Mouse (Mus musculus): ENCODE measurements around the gene Isg20l2. TPM values are rescaled to one million over a fixed set of nuclear protein-coding genes. Genes with fewer than 3 reads are reported as not detected.

Gene Isg20l2
- total and polyA plus RNA-seq, 2 experiments, result 6.8 to 7.2 TPM

DNA sequence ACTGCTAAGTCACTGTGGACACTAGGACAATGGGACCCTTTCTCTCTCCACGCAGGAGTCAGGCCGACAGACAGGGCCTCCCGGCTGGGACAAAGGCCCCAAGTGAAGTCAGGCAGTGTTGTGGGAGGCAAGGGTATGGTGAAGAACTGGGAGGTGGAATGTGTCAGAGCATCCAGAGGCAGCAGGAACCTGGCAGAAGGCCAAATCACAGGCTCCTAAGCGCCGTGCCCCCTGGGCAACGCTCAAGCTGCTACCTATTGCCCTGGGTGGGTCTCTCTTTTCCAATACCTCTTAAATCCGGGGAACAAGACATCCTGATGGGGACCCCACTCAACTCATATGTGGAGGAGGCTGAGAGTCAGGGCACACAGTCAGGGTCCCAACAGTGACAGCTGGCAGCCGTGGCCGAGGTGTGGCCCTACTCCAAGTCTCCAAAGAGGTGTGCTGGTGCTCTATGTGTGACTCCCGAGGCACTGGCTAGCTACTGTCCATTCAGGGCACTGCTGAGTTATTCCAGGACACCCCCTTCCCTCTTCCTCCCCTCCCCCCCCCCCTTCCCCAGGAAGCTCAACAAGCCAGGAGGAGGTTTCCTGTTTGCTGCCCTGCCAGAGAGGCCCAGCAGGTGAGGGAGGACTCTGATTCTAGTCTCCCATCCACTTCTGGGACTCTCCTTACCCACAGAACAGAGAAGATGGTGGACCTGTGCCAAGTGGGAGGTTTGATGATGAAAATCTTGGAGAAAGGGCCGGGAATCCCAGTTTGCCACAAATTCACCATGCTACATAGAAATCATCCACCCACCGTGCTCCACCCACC, 55.6 kb downstream of the Isg20l2 start:
- DNase-seq (ENCODE audit: extremely low read depth, low read depth, low spot score), result no peak
- peaks cover 6% of the 10 kb centered on the region; the same call in 1 of the 2 replicates for H3K27me3 ChIP-seq (ENCODE audit: control insufficient read depth, insufficient read depth, low read length)
- WGBS, result 50% methylated on average over 12 of the region's 12 CpGs
- H3K36me3 ChIP-seq (ENCODE audit: control insufficient read depth, insufficient read depth, low read length), result no peaks in the 10 kb centered on the region
- H3K27ac ChIP-seq (replicated peaks; ENCODE audit: insufficient read depth, low read depth, low read length), result peak overlapping the region; percentile 28; the same call in 1 of the 2 replicates
- H3K4me1 ChIP-seq (ENCODE audit: control insufficient read depth, insufficient read depth, low read length), result peaks cover 12% of the 10 kb centered on the region; the same call in 1 of the 2 replicates
- TF ChIP-seq CTCF (IDR thresholded peaks at IDR 0.05; ENCODE audit: low read depth, low read length) (no peak), POLR2A (IDR thresholded peaks at IDR 0.05; ENCODE audit: extremely low read depth, insufficient read depth, low read length) (no peak)
- no peaks in the 10 kb centered on the region for H3K79me2 ChIP-seq (ENCODE audit: control insufficient read depth, insufficient read depth, low read length)
- no peak overlapping the region for H3K4me3 ChIP-seq (ENCODE audit: insufficient read depth, low read depth, low read length)
- no peak overlapping the region for H3K9ac ChIP-seq (ENCODE audit: low read depth, low read length)

DNA sequence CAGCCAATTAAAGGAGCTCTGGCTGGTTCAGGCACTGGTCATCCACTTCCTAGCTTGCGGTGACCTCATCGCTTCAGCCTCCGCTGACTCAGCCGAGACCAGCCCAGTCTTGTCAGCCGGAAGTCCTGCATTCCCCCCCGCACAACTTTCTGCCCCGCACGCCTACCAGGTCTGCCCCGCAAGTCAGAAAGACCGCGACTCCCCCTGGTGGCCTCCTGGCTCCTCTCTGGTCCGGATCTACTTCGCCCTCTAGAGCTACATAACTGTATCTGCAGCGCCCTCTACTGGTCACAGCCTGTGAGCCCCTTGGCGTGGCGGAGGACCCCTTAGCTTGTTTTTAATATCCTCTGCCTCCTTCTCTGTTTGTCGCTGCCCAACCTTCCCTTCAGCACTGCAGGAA, 56.8 kb downstream of the Isg20l2 start:
- H3K4me1 ChIP-seq (ENCODE audit: control insufficient read depth, insufficient read depth, low read length), result peaks cover 7% of the 10 kb centered on the region; the same call in 1 of the 2 replicates
- TF ChIP-seq CTCF (IDR thresholded peaks at IDR 0.05; ENCODE audit: low read depth, low read length) (peak; percentile 96), POLR2A (IDR thresholded peaks at IDR 0.05; ENCODE audit: extremely low read depth, insufficient read depth, low read length) (no peak)
- WGBS, result under 1% methylated on average over 17 of the region's 17 CpGs

DNA sequence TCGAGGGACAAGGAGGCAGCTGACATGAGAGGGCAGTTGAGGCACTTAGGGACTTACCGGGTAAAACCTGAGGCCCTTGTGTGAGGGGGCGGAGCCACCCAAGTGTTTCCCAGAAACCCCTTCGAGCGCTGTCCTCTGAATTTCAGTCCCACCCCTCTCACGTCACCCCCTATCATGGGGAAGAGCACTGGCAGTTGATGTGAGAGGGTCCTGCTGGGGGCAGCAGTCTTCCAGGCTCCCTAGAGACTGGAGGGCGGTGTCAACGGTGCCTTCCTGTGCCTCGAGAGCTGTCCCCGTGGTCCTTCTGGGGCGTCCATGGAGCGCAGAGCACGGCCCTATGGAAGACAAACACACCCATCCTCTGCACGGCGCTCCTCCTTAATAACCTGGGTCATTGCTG, 57.5 kb downstream of the Isg20l2 start:
- Histone ChIP-seq H3K36me3 (ENCODE audit: control insufficient read depth, insufficient read depth, low read length) (no peaks in the 10 kb centered on the region), H3K4me1 (ENCODE audit: control insufficient read depth, insufficient read depth, low read length) (peaks cover 7% of the 10 kb centered on the region; the same call in 1 of the 2 replicates), H3K27me3 (ENCODE audit: control insufficient read depth, insufficient read depth, low read length) (peaks cover 6% of the 10 kb centered on the region; the same call in 1 of the 2 replicates), H3K27ac (replicated peaks; ENCODE audit: insufficient read depth, low read depth, low read length) (no peak overlapping the region), H3K4me3 (ENCODE audit: insufficient read depth, low read depth, low read length) (peak overlapping the region; percentile 8; the same call in 1 of the 2 replicates), H3K79me2 (ENCODE audit: control insufficient read depth, insufficient read depth, low read length) (no peaks in the 10 kb centered on the region), H3K9ac (ENCODE audit: low read depth, low read length) (no peak overlapping the region)
- WGBS, result 4% methylated on average over 15 of the region's 15 CpGs
- TF ChIP-seq POLR2A (IDR thresholded peaks at IDR 0.05; ENCODE audit: extremely low read depth, insufficient read depth, low read length) (no peak), CTCF (IDR thresholded peaks at IDR 0.05; ENCODE audit: low read depth, low read length) (no peak)
- no peak for DNase-seq (ENCODE audit: extremely low read depth, low read depth, low spot score)

More for the DNA sequence above, 56.8 kb downstream of the Isg20l2 start:
- DNase-seq (ENCODE audit: extremely low read depth, low read depth, low spot score), result peak; percentile 67
- peaks cover 6% of the 10 kb centered on the region; the same call in 1 of the 2 replicates for H3K27me3 ChIP-seq (ENCODE audit: control insufficient read depth, insufficient read depth, low read length)
- H3K27ac ChIP-seq (replicated peaks; ENCODE audit: insufficient read depth, low read depth, low read length), result no peak overlapping the region
- H3K36me3 ChIP-seq (ENCODE audit: control insufficient read depth, insufficient read depth, low read length), result no peaks in the 10 kb centered on the region
- H3K4me3 ChIP-seq (ENCODE audit: insufficient read depth, low read depth, low read length), result peak overlapping the region; percentile 44; the same call in 1 of the 2 replicates
- H3K9ac ChIP-seq (ENCODE audit: low read depth, low read length), result no peak overlapping the region
- no peaks in the 10 kb centered on the region for H3K79me2 ChIP-seq (ENCODE audit: control insufficient read depth, insufficient read depth, low read length)

DNA sequence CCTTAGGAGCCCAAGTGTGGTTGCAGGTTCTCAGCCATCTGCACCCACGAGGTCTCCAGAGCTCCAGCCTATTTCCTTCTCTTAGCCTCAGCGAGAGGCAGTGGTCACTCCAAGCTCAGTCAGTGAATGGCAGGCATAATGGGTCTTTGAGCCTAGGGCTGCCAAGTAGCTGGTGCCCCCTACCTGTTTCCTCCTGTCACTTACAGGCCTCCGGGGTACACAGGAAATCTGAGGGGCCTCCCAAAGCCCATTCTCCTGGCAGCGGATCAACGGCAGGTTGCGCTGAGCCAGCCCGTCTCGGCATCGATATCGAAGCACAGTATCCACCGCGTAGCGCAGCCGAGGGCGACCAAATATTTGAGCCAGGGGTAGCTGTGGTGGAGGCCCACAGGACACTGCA, 58.0 kb downstream of the Isg20l2 start:
- no peak for DNase-seq (ENCODE audit: extremely low read depth, low read depth, low spot score)
- Histone ChIP-seq H3K4me1 (ENCODE audit: control insufficient read depth, insufficient read depth, low read length) (0 out of 2 replicates have a peak, but pooled peaks cover 4% of the 10 kb centered on the region), H3K9ac (ENCODE audit: low read depth, low read length) (no peak overlapping the region), H3K27me3 (ENCODE audit: control insufficient read depth, insufficient read depth, low read length) (peaks cover 6% of the 10 kb centered on the region; the same call in 1 of the 2 replicates), H3K36me3 (ENCODE audit: control insufficient read depth, insufficient read depth, low read length) (no peaks in the 10 kb centered on the region), H3K4me3 (ENCODE audit: insufficient read depth, low read depth, low read length) (no peak overlapping the region), H3K27ac (replicated peaks; ENCODE audit: insufficient read depth, low read depth, low read length) (no peak overlapping the region), H3K79me2 (ENCODE audit: control insufficient read depth, insufficient read depth, low read length) (no peaks in the 10 kb centered on the region)
- WGBS, result 11% methylated on average over 15 of the region's 15 CpGs
- TF ChIP-seq POLR2A (IDR thresholded peaks at IDR 0.05; ENCODE audit: extremely low read depth, insufficient read depth, low read length) (no peak), CTCF (IDR thresholded peaks at IDR 0.05; ENCODE audit: low read depth, low read length) (no peak)

DNA sequence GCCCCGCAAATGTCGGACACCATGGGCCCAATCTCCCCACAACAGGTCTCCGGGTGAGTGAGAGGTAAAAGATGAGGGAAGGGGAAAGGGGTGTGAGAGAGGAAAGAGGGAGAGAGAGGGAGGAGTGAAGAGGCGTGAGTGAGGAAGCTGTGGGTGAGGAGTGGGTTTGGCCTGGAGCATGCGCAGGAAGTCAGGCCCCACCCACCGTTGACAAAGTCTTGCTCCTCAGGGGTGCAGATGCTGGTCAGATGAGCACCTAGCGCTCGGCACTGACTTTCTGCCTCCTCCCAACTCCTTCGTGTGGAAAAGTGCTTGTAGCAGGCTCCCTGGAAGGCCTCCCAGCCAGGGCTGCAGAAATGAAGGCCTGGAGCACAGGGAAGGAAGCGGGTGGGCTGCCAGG, 59.8 kb downstream of the Isg20l2 start:
- DNase-seq (ENCODE audit: extremely low read depth, low read depth, low spot score), result no peak
- no peak for TF ChIP-seq CTCF (IDR thresholded peaks at IDR 0.05; ENCODE audit: low read depth, low read length)
- no peak for TF ChIP-seq POLR2A (IDR thresholded peaks at IDR 0.05; ENCODE audit: extremely low read depth, insufficient read depth, low read length)
- WGBS, result 36% methylated on average over 10 of the region's 10 CpGs

More for the DNA sequence above, 59.8 kb downstream of the Isg20l2 start:
- H3K27ac ChIP-seq (replicated peaks; ENCODE audit: insufficient read depth, low read depth, low read length), result no peak overlapping the region
- H3K9ac ChIP-seq (ENCODE audit: low read depth, low read length), result no peak overlapping the region
- H3K4me1 ChIP-seq (ENCODE audit: control insufficient read depth, insufficient read depth, low read length), result 0 out of 2 replicates have a peak, but pooled peaks cover 2% of the 10 kb centered on the region
- no peaks in the 10 kb centered on the region for H3K79me2 ChIP-seq (ENCODE audit: control insufficient read depth, insufficient read depth, low read length)
- H3K4me3 ChIP-seq (ENCODE audit: insufficient read depth, low read depth, low read length), result no peak overlapping the region
- no peaks in the 10 kb centered on the region for H3K36me3 ChIP-seq (ENCODE audit: control insufficient read depth, insufficient read depth, low read length)
- peaks cover 6% of the 10 kb centered on the region; the same call in 1 of the 2 replicates for H3K27me3 ChIP-seq (ENCODE audit: control insufficient read depth, insufficient read depth, low read length)

Other genes starting within 250 kb of the Isg20l2 start
- under 0.01 and 0.07 TPM in 2 replicates for gene Lrrc71, start 181.7 kb upstream of the Isg20l2 start, total RNA-seq (2014; rRNA removed)
- gene Lrrc71, start 181.7 kb upstream of the Isg20l2 start, polyA plus RNA-seq (2012; rRNA removed), result 0.04 and 0.06 TPM in 2 replicates
- gene Ntrk1, start 135.2 kb upstream of the Isg20l2 start, total RNA-seq (2014; rRNA removed), result 0.27 TPM in 1 of 2 replicates, not detected in the other
- 0.04 and 0.12 TPM in 2 replicates for gene Ntrk1, start 135.2 kb upstream of the Isg20l2 start, polyA plus RNA-seq (2012; rRNA removed)
- gene Insrr, start 133.4 kb upstream of the Isg20l2 start, total RNA-seq (2014; rRNA removed), result not detected in 2 replicates
- gene Insrr, start 133.4 kb upstream of the Isg20l2 start, polyA plus RNA-seq (2012; rRNA removed), result 0.02 TPM in 1 of 2 replicates, not detected in the other
- gene Pear1, start 106.0 kb upstream of the Isg20l2 start, total RNA-seq (2014; rRNA removed), result 2.3 and 4.7 TPM in 2 replicates
- gene Pear1, start 106.0 kb upstream of the Isg20l2 start, polyA plus RNA-seq (2012; rRNA removed), result 8.7 and 12.7 TPM in 2 replicates
- gene Sh2d2a, start 83.6 kb upstream of the Isg20l2 start, total RNA-seq (2014; rRNA removed), result 0.09 and 0.20 TPM in 2 replicates
- gene Sh2d2a, start 83.6 kb upstream of the Isg20l2 start, polyA plus RNA-seq (2012; rRNA removed), result 0.39 and 0.83 TPM in 2 replicates
- 8.0 and 9.9 TPM in 2 replicates for gene Prcc, start 44.7 kb upstream of the Isg20l2 start, total RNA-seq (2014; rRNA removed)
- 15.1 and 16.8 TPM in 2 replicates for gene Prcc, start 44.7 kb upstream of the Isg20l2 start, polyA plus RNA-seq (2012; rRNA removed)
- gene Hdgf, start 24.0 kb upstream of the Isg20l2 start, total RNA-seq (2014; rRNA removed), result 58.8 and 64.5 TPM in 2 replicates
- 74.7 and 87.3 TPM in 2 replicates for gene Hdgf, start 24.0 kb upstream of the Isg20l2 start, polyA plus RNA-seq (2012; rRNA removed)
- gene Mrpl24, start 10.8 kb upstream of the Isg20l2 start, total RNA-seq (2014; rRNA removed), result 84.6 and 96.6 TPM in 2 replicates
- gene Mrpl24, start 10.8 kb upstream of the Isg20l2 start, polyA plus RNA-seq (2012; rRNA removed), result 35.3 and 37.9 TPM in 2 replicates
- gene Rrnad1, start 403 bp downstream of the Isg20l2 start, total RNA-seq (2014; rRNA removed), result 5.3 and 6.2 TPM in 2 replicates
- 10.1 and 18.4 TPM in 2 replicates for gene Rrnad1, start 403 bp downstream of the Isg20l2 start, polyA plus RNA-seq (2012; rRNA removed)
- gene Crabp2, start 18.4 kb downstream of the Isg20l2 start, total RNA-seq (2014; rRNA removed), result not detected in 2 replicates
- not detected in 2 replicates for gene Crabp2, start 18.4 kb downstream of the Isg20l2 start, polyA plus RNA-seq (2012; rRNA removed)
- gene Nes, start 40.8 kb downstream of the Isg20l2 start, total RNA-seq (2014; rRNA removed), result 0.65 and 0.74 TPM in 2 replicates
- gene Nes, start 40.8 kb downstream of the Isg20l2 start, polyA plus RNA-seq (2012; rRNA removed), result 0.53 and 0.55 TPM in 2 replicates
- 0.13 TPM in 1 of 2 replicates, not detected in the other for gene Bcan, start 69.9 kb downstream of the Isg20l2 start, total RNA-seq (2014; rRNA removed)
- not detected in 2 replicates for gene Bcan, start 69.9 kb downstream of the Isg20l2 start, polyA plus RNA-seq (2012; rRNA removed)
- gene Hapln2, start 97.3 kb downstream of the Isg20l2 start, total RNA-seq (2014; rRNA removed), result not detected in 2 replicates
- not detected in 2 replicates for gene Hapln2, start 97.3 kb downstream of the Isg20l2 start, polyA plus RNA-seq (2012; rRNA removed)
- gene Gpatch4, start 112.8 kb downstream of the Isg20l2 start, total RNA-seq (2014; rRNA removed), result 4.2 and 5.7 TPM in 2 replicates
- 4.1 and 4.3 TPM in 2 replicates for gene Gpatch4, start 112.8 kb downstream of the Isg20l2 start, polyA plus RNA-seq (2012; rRNA removed)
- 99.6 and 105 TPM in 2 replicates for gene Naxe, start 128.2 kb downstream of the Isg20l2 start, total RNA-seq (2014; rRNA removed)
- 84.1 and 94.0 TPM in 2 replicates for gene Naxe, start 128.2 kb downstream of the Isg20l2 start, polyA plus RNA-seq (2012; rRNA removed)
- not detected in 2 replicates for gene Ttc24, start 148.0 kb downstream of the Isg20l2 start, total RNA-seq (2014; rRNA removed)
- not detected in 2 replicates for gene Ttc24, start 148.0 kb downstream of the Isg20l2 start, polyA plus RNA-seq (2012; rRNA removed)
- 0.18 and 0.40 TPM in 2 replicates for gene Iqgap3, start 151.7 kb downstream of the Isg20l2 start, total RNA-seq (2014; rRNA removed)
- 0.16 and 0.27 TPM in 2 replicates for gene Iqgap3, start 151.7 kb downstream of the Isg20l2 start, polyA plus RNA-seq (2012; rRNA removed)
- 3.7 and 6.2 TPM in 2 replicates for gene Mef2d, start 212.1 kb downstream of the Isg20l2 start, total RNA-seq (2014; rRNA removed)
- 17.7 and 22.2 TPM in 2 replicates for gene Mef2d, start 212.1 kb downstream of the Isg20l2 start, polyA plus RNA-seq (2012; rRNA removed)